Mouse (Mus musculus): ENCODE data around the gene Eif5a.

DNA sequence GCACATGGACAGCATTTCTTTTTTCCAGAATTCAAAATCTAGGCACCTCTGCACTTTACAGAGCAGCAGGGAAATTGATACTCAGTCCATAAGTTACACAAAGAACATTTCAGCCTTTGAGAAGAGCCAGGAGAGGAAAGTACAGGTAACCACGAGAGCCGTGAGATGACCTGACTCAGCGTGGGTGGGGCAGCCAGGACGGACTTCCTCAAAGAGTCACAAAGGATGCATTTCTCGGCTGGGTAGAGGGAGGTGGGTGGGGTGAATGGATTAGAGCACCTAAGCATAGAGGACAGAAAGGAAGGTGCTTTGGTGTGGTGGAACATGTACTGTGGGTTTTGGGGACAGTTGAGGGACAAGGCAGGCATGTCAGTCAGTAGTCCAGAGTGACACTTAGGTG, 40.1 kb upstream of the Eif5a start:
- TF ChIP-seq CTCF (IDR thresholded peaks at IDR 0.05; ENCODE audit: low read depth, low read length) (no peak), POLR2AphosphoS5 (IDR thresholded peaks at IDR 0.05; ENCODE audit: insufficient replicate concordance, low read depth, low read length) (no peak)
